Mouse (Mus musculus) Patski (cell line): Measurements from ENCODE around the gene Gtpbp2. TPM values are rescaled to one million over a fixed set of nuclear protein-coding genes. Genes with fewer than 3 reads are reported as not detected.

Experiments used
- ATAC-seq: fragments of 100-300 bp; one replicate; pipeline ENCODE4 v1.8.0; 2021
- CTCF ChIA-PET: fragments of 350-600 bp; sonication (Branson Sonifier 250); formaldehyde crosslinking; loops from one replicate; lab custom pipeline; 2022; ENCODE audit warnings: inconsistent platforms; lab: Charles Lee
- POLR2A ChIA-PET: fragments of 350-600 bp; sonication (Branson Sonifier 250); formaldehyde crosslinking; loops from one replicate; lab custom pipeline; 2022; ENCODE audit warnings: antibody characterized with exemption, inconsistent platforms; lab: Charles Lee
- DNase-seq: peaks from one replicate; pipeline ENCODE4 v3.0.0-alpha.2; 2011; ENCODE audit warnings: low read depth, low spot score
- H3K27me3 ChIP-seq: fragments of 371-371 bp; one replicate; pipeline ENCODE4 v1.5.1; 2021
- CTCF ChIP-seq: fragments of 100-300 bp; IDR thresholded peaks from one replicate; pipeline ENCODE4 v1.5.1; 2021
- in situ Hi-C: fragments of 300-500 bp; cut with MboI; formaldehyde crosslinking; loops from 3 replicates; pipeline ENCODE4 v1.11.1; 2018; ENCODE audit warnings: low pct_unique_long_range_greater_than_20kb, mixed read lengths
- polyA plus RNA-seq: library from polyadenylated mRNA; unstranded; gene quantifications from one replicate; pipeline ENCODE4 v1.2.3, GENCODE M21; 2021

Gtpbp2 gene
- polyA plus RNA-seq, 1 experiment from 2014 or later: 84.7 TPM

GRCm38 (mm10) chr17:46203078-46203477, 42.2 kb downstream of the Gtpbp2 start:
- in situ Hi-C loops: no loop called here
- POLR2A ChIA-PET: interaction anchor here (1.4 kb wide), 1 partner anchor 41 kb away, joined by 3 read pairs; no protein-coding TSS in a partner anchor
- CTCF ChIA-PET: interaction anchor here (1.5 kb wide), 1 partner anchor 19 kb away, joined by 4 read pairs; no protein-coding TSS in a partner anchor
- no peak for TF ChIP-seq CTCF
- no peak for ATAC-seq
- DNase-seq: no peak
- no peaks in the 10 kb centered on the region for H3K27me3 ChIP-seq

DNA sequence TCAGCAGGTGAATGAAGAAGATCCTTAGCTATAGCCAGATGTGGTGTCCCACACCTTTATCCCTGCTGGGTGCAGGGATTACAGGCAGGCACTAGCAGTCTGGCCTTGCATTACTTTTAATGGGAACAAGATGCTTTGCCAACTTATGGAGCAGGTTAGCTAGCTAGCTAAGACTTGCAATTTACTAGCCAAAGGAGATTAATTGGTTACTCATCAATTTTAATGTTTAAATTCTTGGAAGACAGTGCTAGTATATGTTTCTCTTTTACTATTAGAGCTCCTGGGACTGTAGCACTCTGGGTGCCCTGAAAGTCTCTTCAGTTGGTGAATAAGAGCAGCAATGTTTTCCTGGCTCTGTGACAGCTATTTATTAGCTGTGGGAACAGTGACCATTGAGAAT, 45.8 kb downstream of the Gtpbp2 start:
- CTCF ChIA-PET: no interaction called here
- H3K27me3 ChIP-seq: no peaks in the 10 kb centered on the region
- ATAC-seq (no peak), DNase-seq (no peak)
- TF ChIP-seq CTCF: no peak
- in situ Hi-C loops: no loop called here
- POLR2A ChIA-PET: no interaction called here

DNA sequence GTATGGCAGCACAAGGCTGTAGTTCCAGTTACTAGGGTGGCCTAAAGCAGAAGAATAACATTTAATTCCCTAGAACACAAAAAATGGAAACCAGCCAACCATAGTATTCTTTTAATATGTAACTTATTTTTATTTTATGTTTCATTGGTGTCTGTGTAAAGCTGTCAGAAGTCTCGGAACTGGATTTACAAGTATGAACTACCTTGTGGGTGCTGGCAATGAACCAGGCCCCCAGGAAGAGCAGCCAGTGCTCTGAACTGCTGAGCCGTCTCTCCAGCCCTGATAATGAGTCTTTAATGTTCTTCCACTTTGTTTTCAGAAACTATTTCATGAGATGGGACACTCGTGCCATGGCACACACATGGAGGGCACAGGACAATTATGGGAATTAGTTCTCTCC, 49.7 kb downstream of the Gtpbp2 start:
- POLR2A ChIA-PET: no interaction called here

More for the DNA sequence above, 49.7 kb downstream of the Gtpbp2 start:
- DNase-seq: peak; percentile 86
- no peak for TF ChIP-seq CTCF
- in situ Hi-C loops: no loop called here
- ATAC-seq: peak; percentile 73
- CTCF ChIA-PET: interaction anchor here (1.3 kb wide), 1 partner anchor 18 kb away, joined by 3 read pairs; no protein-coding TSS in a partner anchor
- no peaks in the 10 kb centered on the region for H3K27me3 ChIP-seq

Other genes with a start within 250 kb of the Gtpbp2 start
- gene Vegfa, start 128.7 kb upstream of the Gtpbp2 start, polyA plus RNA-seq: 124 TPM
- 100 TPM for gene Mrps18a, start 50.0 kb upstream of the Gtpbp2 start, polyA plus RNA-seq
- gene Rsph9, start 16.8 kb upstream of the Gtpbp2 start, polyA plus RNA-seq: 29.3 TPM
- gene Mad2l1bp, start 7.5 kb upstream of the Gtpbp2 start, polyA plus RNA-seq: 14.6 TPM
- gene Polh, start 41.6 kb downstream of the Gtpbp2 start, polyA plus RNA-seq: 14.4 TPM
- gene Xpo5, start 41.8 kb downstream of the Gtpbp2 start, polyA plus RNA-seq: 48.3 TPM
- gene Polr1c, start 87.0 kb downstream of the Gtpbp2 start, polyA plus RNA-seq: 93.1 TPM
- 88.7 TPM for gene Yipf3, start 87.0 kb downstream of the Gtpbp2 start, polyA plus RNA-seq
- 9.4 TPM for gene Lrrc73, start 92.5 kb downstream of the Gtpbp2 start, polyA plus RNA-seq
- gene Tjap1, start 122.0 kb downstream of the Gtpbp2 start, polyA plus RNA-seq: 55.3 TPM
- gene Dlk2, start 136.4 kb downstream of the Gtpbp2 start, polyA plus RNA-seq: 1.4 TPM
- gene Abcc10, start 167.3 kb downstream of the Gtpbp2 start, polyA plus RNA-seq: 7.6 TPM
- 18.6 TPM for gene Zfp318, start 222.7 kb downstream of the Gtpbp2 start, polyA plus RNA-seq